Mouse (Mus musculus): ENCODE measurements at regions not wholly inside any gene's neighbourhood (a gene's known extent, or its start where the extent isn't known, plus 50 kb on each side); places are given as distances from the start of the nearest gene placed in this dataset.

- DNase-seq (ENCODE audit: low spot score in 2 of 2), result no peak
These were observed 527.8 kb downstream of the Gm11232 start for GRCm38 (mm10) chr4:71229796-71230496.

DNA sequence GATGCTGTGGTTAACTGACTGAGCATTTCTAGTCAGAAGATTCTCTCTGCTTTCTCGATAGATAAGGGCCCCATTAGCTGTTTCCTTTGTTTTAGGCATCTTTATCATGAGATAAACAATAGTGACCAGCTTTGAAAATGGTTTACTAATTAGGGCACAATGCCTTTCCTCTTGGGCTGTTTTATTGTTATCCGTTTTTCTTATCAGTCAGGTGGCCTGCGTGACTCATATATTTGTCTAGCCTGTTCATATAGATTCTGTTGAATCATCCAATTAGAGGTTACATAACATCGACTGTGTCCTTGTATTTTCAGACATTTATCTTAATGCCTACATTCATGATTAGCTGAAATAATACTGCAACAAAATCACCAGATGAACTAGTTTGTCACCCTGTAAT lies 531.1 kb downstream of the Gm11232 start:
- no peak for DNase-seq (ENCODE audit: low spot score in 2 of 2)

- no peak for DNase-seq (ENCODE audit: low spot score in 2 of 2)
These were observed 539.7 kb downstream of the Gm11232 start for GRCm38 (mm10) chr4:71218060-71218459.

GRCm38 (mm10) chr4:71187801-71188200 lies 570.0 kb downstream of the Gm11232 start:
- no peak for DNase-seq (ENCODE audit: low spot score in 2 of 2)

GRCm38 (mm10) chr4:71177661-71178060 lies 580.1 kb downstream of the Gm11232 start:
- DNase-seq (ENCODE audit: low spot score in 2 of 2), result no peak

- no peak for DNase-seq (ENCODE audit: low spot score in 2 of 2)
These were observed 592.0 kb downstream of the Gm11232 start for GRCm38 (mm10) chr4:71165802-71166201.

DNA sequence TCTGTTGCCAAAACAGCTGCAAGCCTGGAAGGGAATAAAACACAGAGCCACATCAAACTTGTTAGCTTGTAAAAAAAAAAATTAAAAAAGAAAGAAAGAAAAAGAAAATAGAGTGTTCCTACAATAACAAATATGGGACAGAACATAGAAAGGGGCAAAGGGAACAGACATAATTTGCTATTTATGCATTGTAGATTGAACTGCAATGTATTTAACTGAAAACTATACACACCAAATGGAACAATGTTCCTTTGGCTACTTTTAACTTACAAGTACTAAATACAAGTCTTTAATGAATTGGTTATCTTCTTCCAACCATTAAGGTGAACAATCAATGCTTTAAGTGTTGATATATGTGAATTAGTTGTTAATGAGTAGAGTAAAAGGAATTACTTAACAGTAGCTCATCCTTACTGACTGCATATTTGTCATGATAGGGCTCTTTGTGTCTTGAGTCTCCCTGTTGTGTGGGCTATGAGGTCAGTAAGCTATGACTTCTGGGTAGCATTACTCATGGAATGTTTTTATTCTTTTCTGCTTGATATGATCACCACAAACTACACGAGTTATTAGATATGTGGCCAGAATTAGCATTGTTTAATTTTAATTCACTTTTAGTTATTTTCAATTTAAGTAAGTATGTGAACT lies 597.0 kb upstream of the Megf9 start:
- DNase-seq (ENCODE audit: low spot score in 2 of 2), result no peak

DNA sequence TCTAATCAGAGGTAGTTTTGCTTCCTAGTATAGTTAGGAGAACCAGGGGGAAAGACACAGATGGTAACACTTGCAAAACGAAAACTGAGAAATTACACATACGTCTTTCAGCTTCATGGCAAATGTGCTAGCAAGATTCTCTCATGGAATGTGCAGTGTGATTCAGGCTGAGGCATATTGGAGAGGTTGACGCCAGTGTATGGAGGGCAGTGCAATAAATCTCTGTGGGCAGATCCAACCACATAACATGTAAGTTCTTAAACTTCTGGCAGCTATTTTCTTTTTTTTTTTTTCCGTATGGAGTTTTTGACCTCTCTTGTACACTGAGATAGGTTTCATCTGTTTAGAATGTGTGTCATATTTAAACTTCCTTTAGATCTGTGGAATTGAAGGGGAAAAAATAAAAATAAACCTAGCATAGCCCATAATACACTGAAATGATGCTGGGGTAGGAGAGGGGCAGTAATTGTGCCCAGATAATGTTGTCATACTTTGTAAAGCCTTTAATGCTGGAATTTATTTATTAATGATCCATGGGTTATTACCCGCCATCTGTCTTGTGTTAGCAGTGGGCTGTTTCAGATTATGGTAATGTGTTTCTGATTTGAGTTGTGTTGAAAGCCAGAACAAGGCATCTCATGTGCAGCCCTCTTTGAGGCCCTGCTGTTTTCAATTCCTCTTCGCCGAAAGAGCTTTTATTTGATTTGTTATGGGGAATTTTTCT lies 596.3 kb upstream of the Megf9 start:
- DNase-seq (ENCODE audit: low spot score in 2 of 2), result peak in 1 of 2 experiments; percentile 8

DNA sequence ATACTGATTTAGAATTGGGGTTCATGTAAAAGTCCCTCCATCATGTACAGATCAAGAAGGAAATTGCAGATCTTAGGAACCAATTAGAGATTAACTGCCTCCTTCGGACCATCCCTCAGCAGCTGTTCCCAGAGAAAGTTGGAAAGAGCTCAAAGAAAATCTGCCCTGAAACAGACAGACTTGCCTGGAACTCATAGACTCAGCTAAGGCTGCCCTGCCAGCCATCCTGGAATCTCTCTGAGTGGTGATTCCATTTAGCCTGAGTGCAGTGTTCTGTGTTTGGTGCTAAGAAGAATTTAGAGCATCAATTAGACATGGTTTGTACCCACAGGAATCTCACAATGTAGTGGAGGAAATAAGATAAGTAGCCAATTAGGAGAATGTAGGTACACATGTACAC lies 594.5 kb upstream of the Megf9 start:
- no peak for DNase-seq (ENCODE audit: low spot score in 2 of 2)
